Mouse (Mus musculus) stomach, embryonic 15.5 days (tissue): ENCODE results near the gene Capn11. TPM values are rescaled to one million over a fixed set of nuclear protein-coding genes. Genes with fewer than 3 reads are reported as not detected.

Experiments used
- ATAC-seq: fragments of 200-750 bp; cut with Nextera tagmentation; 2 replicates; pipeline ENCODE4 v1.8.0; 2017; ENCODE audit warnings: low read depth, moderate number of reproducible peaks, moderate TSS enrichment; ENCODE audit not compliant: insufficient read depth, low FRiP score
- H3K27ac ChIP-seq: fragments of 300-500 bp; sonication (generic); 2 replicates; pipeline ENCODE4 v1.5.1; 2015; ENCODE audit warnings: mild to moderate bottlenecking, inconsistent platforms
- H3K27me3 ChIP-seq: fragments of 300-500 bp; sonication (generic); replicated peaks from 2 replicates; pipeline ENCODE4 v1.6.1; 2015; ENCODE audit warnings: inconsistent platforms
- H3K36me3 ChIP-seq: fragments of 300-500 bp; sonication (generic); 2 replicates; pipeline ENCODE4 v1.6.1; 2015; ENCODE audit warnings: inconsistent platforms
- H3K4me1 ChIP-seq: fragments of 300-500 bp; sonication (generic); 2 replicates; pipeline ENCODE4 v1.6.1; 2015; ENCODE audit warnings: inconsistent platforms
- H3K4me2 ChIP-seq: fragments of 300-500 bp; sonication (generic); 2 replicates; pipeline ENCODE4 v1.6.1; 2015; ENCODE audit warnings: mild to moderate bottlenecking, inconsistent platforms
- H3K4me3 ChIP-seq: fragments of 300-500 bp; sonication (generic); replicated peaks from 2 replicates; pipeline ENCODE4 v1.5.1; 2015; ENCODE audit warnings: inconsistent platforms
- H3K9ac ChIP-seq: fragments of 300-500 bp; sonication (generic); 2 replicates; pipeline ENCODE4 v1.6.1; 2015; ENCODE audit warnings: inconsistent platforms
- H3K9me3 ChIP-seq: fragments of 300-500 bp; sonication (generic); 2 replicates; pipeline ENCODE4 v1.6.1; 2016; ENCODE audit warnings: inconsistent platforms
- WGBS: fragments of 180-500 bp; shearing (Covaris S2); methylation state at CpG from one replicate; pipeline ENCODE4 v1.1.7; 2015; 5-methylcytosine and 5-hydroxymethylcytosine counted together
- polyA plus RNA-seq: library from polyadenylated mRNA; unstranded; fragments of >200 nt; fragmentation: Nextera tagmentation; extraction: Ambion mirVana; gene quantifications from 2 replicates; pipeline ENCODE4 v1.2.1, GENCODE M21; 2015

The Capn11 gene
- polyA plus RNA-seq, 1 experiment from 2014 or later = 0.26 TPM

DNA sequence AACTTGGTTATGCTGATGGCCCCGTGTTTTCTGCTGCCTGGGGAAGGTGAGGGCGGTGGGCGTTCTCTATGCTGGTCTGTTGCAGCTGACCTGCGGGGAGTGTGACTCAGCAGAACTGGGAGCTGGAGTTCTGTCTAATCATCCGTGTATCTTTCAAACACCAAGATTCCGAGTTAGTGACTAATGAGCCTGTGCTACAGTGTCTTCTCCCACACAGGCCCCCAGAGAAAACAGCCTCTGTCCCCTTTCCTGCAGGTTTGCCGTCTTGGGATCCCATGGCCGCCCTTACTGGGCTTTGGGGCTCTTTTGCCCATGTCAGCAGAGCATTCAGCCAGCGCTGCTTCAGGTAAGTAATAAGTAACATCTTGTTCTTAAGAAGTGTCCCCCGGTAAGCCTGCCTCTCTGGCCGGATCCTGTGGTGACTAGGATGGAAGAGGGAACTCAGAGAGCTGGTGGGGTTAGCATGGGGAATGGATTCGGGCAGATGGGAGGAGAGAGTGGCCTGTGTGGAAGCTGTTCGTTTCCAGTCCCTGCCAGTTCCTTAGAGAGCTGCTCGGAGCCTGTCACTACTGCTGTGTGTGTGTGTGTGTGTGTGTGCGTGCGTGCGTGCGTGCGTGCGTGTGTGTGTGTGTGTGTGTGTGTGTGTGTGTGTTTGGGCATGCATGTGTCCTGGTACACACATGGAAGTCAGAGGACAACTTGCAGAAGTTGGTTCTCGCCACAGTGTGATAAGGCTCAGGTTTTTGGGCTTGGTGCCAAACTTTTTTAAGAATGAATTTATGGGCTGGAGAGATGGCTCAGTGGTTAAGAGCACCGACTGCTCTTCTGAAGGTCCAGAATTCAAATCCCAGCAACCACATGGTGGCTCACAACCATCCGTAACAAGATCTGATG is 36.3 kb upstream of the Capn11 start:
- H3K9me3 ChIP-seq = no peaks in the 10 kb centered on the region
- no peak overlapping the region for H3K4me3 ChIP-seq
- no peak overlapping the region for H3K4me2 ChIP-seq
- no peak for ATAC-seq
- H3K9ac ChIP-seq = no peak overlapping the region; the same call in 1 of the 2 replicates
- peaks cover 21% of the 10 kb centered on the region; the same call in 1 of the 2 replicates for H3K4me1 ChIP-seq
- 60% methylated on average over 23 of the region's 23 CpGs for WGBS
- no peak overlapping the region for H3K27ac ChIP-seq
- peaks cover 10% of the 10 kb centered on the region; the same call in 1 of the 2 replicates for H3K36me3 ChIP-seq
- H3K27me3 ChIP-seq = no peaks in the 10 kb centered on the region

DNA sequence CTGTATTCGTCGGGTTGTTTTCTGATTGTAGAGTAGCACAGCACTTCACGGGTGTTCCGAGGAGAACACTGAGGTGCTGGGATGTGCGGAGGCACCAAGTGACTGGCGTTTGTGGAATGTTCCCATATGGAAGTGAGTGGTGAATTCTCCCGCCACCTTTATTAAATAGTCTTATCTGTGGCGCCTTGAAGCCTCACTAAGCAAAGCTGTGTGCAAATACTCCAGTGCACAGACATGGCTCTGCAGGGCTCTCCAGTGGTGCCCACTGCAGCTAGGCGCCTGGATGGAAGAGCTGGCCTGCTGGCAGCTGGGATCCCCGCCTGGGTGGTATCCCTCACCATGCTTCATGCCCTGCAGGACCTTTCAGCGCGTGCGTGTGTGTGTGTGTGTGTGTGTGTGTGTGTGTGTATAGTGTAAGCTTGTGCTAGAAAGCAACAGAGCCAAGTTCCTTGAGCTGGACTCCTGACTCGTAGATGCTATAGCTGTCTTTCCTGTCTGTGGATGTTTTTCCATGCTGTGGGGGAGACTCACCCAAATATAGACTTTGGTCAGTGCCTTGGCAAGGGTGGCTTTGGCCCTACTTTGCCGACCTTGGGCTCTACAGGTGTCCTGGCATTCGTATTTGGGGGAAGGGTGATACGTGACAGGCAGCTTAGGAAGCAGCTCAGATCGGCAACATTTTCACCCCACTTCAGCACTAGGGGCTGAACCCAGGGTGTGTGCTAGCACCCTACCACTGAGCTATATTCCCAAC is 34.9 kb upstream of the Capn11 start:
- Histone ChIP-seq H3K4me2 (peak overlapping the region; percentile 12; the same call in 1 of the 2 replicates), H3K36me3 (0 out of 2 replicates have a peak, but pooled peaks cover 6% of the 10 kb centered on the region), H3K27ac (0 out of 2 replicates have a peak overlapping the region, but pooled peaks have one; percentile 18), H3K4me1 (peaks cover 16% of the 10 kb centered on the region; the same call in 1 of the 2 replicates), H3K27me3 (no peaks in the 10 kb centered on the region), H3K4me3 (no peak overlapping the region), H3K9me3 (no peaks in the 10 kb centered on the region), H3K9ac (no peak overlapping the region)
- ATAC-seq = 0 out of 2 replicates have a peak, but pooled peaks have one; percentile 36
- WGBS = 67% methylated on average over 18 of the region's 18 CpGs

DNA sequence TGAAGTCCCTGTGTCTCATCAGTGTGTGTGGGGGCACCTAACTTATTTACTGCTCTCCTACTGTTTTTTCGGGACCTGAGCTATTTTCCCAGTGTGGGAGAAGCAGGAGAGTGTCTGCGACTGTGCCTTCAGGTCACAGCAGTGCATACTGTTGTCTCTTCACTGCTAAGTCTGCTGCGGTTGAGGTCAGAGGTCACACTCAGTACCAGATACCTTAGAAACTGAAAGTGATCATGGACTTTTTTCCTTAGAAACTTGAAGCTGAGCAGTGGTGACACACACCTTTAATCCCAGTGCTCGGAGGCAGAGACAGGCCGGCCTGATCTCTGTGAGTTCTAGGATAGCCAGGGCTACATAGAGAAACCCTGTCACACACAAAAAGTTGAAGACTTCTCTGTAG is 33.0 kb upstream of the Capn11 start:
- WGBS = 74% methylated on average over 5 of the region's 5 CpGs
- H3K27ac ChIP-seq = no peak overlapping the region

DNA sequence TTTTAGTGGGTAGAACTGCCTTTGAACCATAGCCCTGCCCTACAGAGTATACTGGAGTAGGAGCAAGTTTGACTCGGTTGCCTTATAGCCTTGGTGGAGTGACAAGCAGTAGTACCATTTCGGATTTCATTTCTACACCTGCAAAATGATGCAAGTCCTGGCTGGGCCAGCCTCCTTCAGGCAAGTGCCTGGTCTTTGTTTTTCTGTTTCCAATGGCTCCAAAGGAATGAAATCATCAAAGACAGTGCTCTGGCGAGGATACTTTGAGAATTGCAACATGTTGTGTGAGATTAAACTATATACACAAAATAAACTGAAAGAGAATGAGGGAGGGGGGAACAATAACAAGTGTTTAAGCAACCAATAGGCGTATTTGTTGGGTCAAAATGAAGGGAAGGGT is 30.9 kb upstream of the Capn11 start:
- Histone ChIP-seq H3K4me2 (no peak overlapping the region), H3K9me3 (no peaks in the 10 kb centered on the region), H3K27ac (no peak overlapping the region), H3K27me3 (no peaks in the 10 kb centered on the region), H3K36me3 (no peaks in the 10 kb centered on the region), H3K4me1 (peaks cover 24% of the 10 kb centered on the region), H3K4me3 (no peak overlapping the region), H3K9ac (no peak overlapping the region)
- WGBS = 83% methylated on average over 4 of the region's 4 CpGs
- ATAC-seq = no peak

More for the DNA sequence above, 33.0 kb upstream of the Capn11 start:
- Histone ChIP-seq H3K4me2 (no peak overlapping the region), H3K4me1 (peaks cover 25% of the 10 kb centered on the region), H3K9ac (no peak overlapping the region), H3K9me3 (no peaks in the 10 kb centered on the region), H3K4me3 (no peak overlapping the region), H3K36me3 (0 out of 2 replicates have a peak, but pooled peaks cover 5% of the 10 kb centered on the region), H3K27me3 (no peaks in the 10 kb centered on the region)
- no peak for ATAC-seq

DNA sequence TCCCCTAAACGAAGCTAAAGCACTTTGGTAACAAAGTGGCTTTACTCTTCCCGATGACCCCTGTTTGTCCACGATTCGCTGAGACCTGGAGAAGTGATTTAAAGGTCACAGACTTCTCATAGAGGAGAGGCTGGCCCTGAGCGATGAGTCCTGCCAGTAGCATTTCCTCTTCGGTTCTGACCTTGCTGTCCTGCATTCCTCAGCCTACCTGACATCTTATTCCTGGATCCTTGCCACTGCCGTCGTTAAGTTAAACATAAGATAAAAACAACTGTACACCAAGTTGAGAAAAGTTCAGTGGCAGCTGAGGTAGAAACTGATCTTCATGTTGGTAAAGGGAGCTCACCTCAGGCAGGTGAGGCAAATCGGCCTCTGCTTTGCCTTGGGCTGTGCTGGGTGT is 30.0 kb upstream of the Capn11 start:
- H3K27me3 ChIP-seq = no peaks in the 10 kb centered on the region
- no peaks in the 10 kb centered on the region for H3K36me3 ChIP-seq
- peaks cover 29% of the 10 kb centered on the region for H3K4me1 ChIP-seq
- no peak overlapping the region for H3K9ac ChIP-seq
- no peak overlapping the region for H3K27ac ChIP-seq
- H3K4me2 ChIP-seq = no peak overlapping the region
- ATAC-seq = no peak
- no peaks in the 10 kb centered on the region for H3K9me3 ChIP-seq
- no peak overlapping the region for H3K4me3 ChIP-seq
- 61% methylated on average over 9 of the region's 9 CpGs for WGBS

DNA sequence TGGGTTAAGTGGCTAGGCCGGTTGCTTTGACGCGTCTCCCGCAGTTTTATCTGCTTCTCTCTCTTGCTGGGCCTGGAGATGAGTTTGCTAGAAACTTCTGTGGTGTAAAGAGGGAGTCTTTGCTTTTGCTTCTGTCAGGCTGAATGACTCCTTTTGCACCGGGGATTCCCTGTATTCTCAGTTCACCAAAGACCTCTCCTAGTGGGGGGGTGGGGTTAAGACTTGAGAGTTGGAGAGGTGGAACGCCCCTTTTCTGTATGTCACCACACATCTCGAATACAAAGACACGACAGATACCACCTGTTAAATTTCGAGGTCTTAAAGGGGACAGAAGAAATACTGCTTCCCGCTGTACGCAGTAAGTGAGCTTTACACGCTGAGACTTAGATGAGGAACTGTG is 27.6 kb upstream of the Capn11 start, which contains the start of gene Tmem63b:
TSS of gene Tmem63b (minus strand) at position 190 of the 400 bp plus-strand sequence.
- H3K4me2 ChIP-seq = peak within 1 kb of the TSS; percentile 84
- WGBS = 6% methylated on average over 12 of the region's 12 CpGs
- ATAC-seq = no peak

DNA sequence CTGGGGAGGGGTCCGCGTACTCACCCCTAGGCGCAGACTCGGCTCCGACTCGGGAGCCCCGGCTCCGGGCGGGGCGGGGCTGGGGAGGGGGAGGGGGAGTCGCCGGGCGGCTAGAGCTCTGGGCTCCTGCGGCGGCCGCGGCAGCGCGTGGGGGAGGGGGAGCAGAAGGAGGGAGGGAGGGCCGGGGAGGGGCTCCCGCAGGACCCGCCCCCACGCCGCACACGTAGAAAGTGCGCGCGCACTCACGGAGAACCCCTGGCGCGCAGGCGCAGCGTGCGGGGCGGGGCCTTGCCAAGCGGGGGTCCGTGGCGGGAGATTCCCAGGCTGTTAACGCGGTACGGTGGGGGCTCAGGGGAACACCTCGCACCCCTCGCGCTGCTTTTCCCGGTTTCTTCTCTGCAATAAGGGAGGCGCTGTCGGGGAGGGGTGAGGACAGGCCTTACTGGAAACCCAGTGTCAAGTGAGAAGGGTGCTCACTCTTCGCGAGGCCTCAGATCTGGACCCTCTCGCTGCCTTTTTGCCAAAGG is 27.0 kb upstream of the Capn11 start, which contains the start of gene Mrpl14:
TSS of gene Mrpl14 (plus strand) at position 230 of the 527 bp plus-strand sequence.
- Histone ChIP-seq H3K9ac (peak within 1 kb of the TSS; percentile 96), H3K4me3 (peak within 1 kb of the TSS; percentile 93), H3K4me2 (peak within 1 kb of the TSS; percentile 84), H3K4me1 (peaks cover 26% of the 10 kb centered on the region), H3K27ac (peak within 1 kb of the TSS; percentile 81), H3K9me3 (no peaks in the 10 kb centered on the region), H3K27me3 (no peaks in the 10 kb centered on the region), H3K36me3 (no peaks in the 10 kb centered on the region)
- ATAC-seq = peak; percentile 88
- under 1% methylated on average over 37 of the region's 50 CpGs for WGBS

More for the DNA sequence above, 27.6 kb upstream of the Capn11 start, which contains the start of gene Tmem63b:
- Histone ChIP-seq H3K4me3 (peak within 1 kb of the TSS; percentile 93), H3K27ac (peak within 1 kb of the TSS; percentile 81), H3K4me1 (peaks cover 26% of the 10 kb centered on the region), H3K27me3 (no peaks in the 10 kb centered on the region), H3K9me3 (no peaks in the 10 kb centered on the region), H3K36me3 (no peaks in the 10 kb centered on the region), H3K9ac (peak within 1 kb of the TSS; percentile 96)

DNA sequence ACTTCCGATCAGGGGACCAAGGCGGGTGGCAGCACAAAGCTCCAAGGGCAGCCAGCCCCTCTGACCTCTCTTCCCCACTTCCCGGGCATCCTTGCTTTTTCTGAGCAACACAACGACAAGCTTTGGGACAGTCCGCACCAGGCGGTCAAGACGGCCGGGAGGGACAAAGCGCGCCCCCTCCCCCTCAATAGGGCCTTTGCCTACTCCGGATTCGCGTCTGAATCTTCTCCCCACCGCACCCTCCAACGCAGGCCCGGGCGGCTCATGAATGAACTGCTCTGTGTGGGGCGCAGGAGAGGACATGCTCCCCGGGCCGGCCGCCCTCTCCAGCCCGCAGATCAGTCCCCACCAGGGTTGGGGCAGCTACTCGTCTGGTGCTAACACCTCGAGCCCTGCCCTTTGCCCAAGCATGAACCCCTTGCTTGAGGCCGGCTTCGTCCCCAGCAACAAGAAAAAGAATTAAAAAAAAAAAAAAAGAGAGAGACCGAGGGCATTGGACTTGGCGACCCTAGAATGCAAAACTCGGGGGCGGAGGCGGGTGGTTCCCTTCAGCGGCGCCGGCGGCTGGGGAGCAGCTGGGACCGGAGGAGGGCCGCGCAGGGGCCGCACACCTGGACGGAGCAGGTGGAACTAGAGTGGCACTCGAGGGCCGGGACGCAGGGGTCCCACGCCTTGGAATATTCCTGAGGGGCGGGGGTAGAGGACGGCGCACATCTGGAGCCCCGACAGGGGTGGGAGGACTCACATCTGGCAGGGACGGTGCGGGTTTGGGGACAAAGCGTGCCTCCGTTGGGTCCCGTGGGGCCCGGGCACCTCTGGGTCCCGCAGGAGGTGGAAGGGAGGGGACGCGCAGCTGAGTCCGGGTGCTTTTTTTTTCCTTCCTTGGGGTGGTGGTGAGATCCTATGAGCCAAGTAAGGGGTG is 26.3 kb upstream of the Capn11 start:
- WGBS = under 1% methylated on average over 58 of the region's 58 CpGs

DNA sequence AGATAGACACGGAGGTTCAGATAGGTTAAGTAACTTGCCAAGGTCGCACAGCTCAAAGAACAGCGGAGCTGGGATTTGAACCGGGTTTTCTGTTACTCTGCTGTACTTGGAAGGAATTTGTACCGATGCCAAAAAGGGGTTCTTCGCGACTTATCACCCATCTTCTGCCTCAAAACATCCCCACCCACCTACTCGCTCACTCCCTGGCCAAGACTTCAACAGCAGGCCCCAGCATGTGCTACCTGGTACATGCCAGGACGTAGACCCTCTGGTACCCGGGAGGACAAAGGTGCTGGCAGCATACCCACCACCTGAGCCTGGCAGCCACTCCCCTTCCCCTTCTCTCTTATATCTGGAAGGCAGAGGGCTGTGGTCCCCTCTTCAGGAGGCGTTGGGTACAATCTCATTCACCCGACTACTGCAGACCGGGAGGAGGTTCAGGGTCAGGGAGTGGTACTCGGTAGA is 25.6 kb upstream of the Capn11 start:
- H3K4me1 ChIP-seq = peaks cover 29% of the 10 kb centered on the region
- H3K9ac ChIP-seq = peak overlapping the region; percentile 74
- H3K4me2 ChIP-seq = peak overlapping the region; percentile 70
- no peak for ATAC-seq
- no peaks in the 10 kb centered on the region for H3K36me3 ChIP-seq
- peak overlapping the region; percentile 81 for H3K27ac ChIP-seq
- H3K9me3 ChIP-seq = no peaks in the 10 kb centered on the region
- no peaks in the 10 kb centered on the region for H3K27me3 ChIP-seq
- 31% methylated on average over 14 of the region's 14 CpGs for WGBS
- peak overlapping the region; percentile 93 for H3K4me3 ChIP-seq

More for the DNA sequence above, 26.3 kb upstream of the Capn11 start:
- no peaks in the 10 kb centered on the region for H3K9me3 ChIP-seq
- peak; percentile 57 for ATAC-seq
- peaks cover 29% of the 10 kb centered on the region for H3K4me1 ChIP-seq
- H3K4me2 ChIP-seq = peak overlapping the region; percentile 70
- H3K4me3 ChIP-seq = peak overlapping the region; percentile 93
- H3K36me3 ChIP-seq = no peaks in the 10 kb centered on the region
- H3K27ac ChIP-seq = peak overlapping the region; percentile 81
- no peaks in the 10 kb centered on the region for H3K27me3 ChIP-seq
- H3K9ac ChIP-seq = peak overlapping the region; percentile 74

DNA sequence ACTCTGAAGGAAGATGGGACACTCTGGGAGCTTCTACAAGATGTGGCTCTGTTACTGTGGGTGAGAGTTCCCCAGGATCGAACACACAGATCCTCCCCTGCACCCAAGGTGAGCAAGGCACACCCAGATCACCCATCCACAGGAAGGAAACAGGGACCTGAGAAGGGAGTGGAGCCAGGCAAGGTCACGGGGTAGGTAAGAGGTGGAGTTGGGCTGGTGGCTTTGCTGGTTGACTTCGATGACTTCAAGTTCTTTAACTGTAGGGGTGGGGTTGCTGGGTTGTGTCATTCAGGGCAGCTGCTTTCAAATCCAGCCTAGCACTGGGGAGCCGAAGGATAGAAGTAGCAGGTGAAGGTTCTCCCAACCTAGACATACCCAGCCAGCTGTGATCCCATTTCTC is 23.7 kb upstream of the Capn11 start:
- no peak overlapping the region for H3K9ac ChIP-seq
- H3K4me1 ChIP-seq = peaks cover 23% of the 10 kb centered on the region
- ATAC-seq = no peak
- H3K9me3 ChIP-seq = no peaks in the 10 kb centered on the region
- no peak overlapping the region for H3K4me3 ChIP-seq
- H3K36me3 ChIP-seq = 0 out of 2 replicates have a peak, but pooled peaks cover 3% of the 10 kb centered on the region
- WGBS = 80% methylated on average over 4 of the region's 4 CpGs
- H3K27ac ChIP-seq = no peak overlapping the region
- no peaks in the 10 kb centered on the region for H3K27me3 ChIP-seq
- H3K4me2 ChIP-seq = no peak overlapping the region
